Mouse (Mus musculus) forelimb bud, embryonic 11.5 days (tissue): ENCODE data around the gene Tbc1d2b.

Experiments
- DNase-seq: peaks from one replicate; pipeline ENCODE4 v3.0.0-alpha.2; 2012; ENCODE audit warnings: low read depth, low spot score

Tbc1d2b gene

GRCm38 (mm10) chr9:90172528-90173321 lies 97.9 kb downstream of the Tbc1d2b start:
- DNase-seq = no peak

DNA sequence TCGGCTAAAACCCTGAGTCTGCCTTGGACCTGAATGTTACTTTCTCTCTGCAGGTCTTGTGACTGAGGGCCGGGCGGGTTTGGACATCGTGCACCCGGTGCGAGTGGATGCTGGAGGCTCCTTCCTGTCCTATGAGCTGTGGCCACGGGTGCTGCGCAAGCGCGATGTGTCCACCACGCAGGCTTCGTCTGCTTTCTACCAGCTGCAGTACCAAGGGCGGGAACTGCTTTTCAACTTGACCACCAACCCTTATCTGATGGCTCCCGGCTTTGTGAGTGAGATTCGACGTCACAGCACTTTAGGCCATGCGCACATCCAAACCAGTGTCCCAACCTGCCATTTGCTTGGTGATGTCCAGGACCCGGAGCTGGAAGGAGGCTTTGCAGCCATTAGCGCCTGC lies 99.2 kb downstream of the Tbc1d2b start:
- DNase-seq = no peak

DNA sequence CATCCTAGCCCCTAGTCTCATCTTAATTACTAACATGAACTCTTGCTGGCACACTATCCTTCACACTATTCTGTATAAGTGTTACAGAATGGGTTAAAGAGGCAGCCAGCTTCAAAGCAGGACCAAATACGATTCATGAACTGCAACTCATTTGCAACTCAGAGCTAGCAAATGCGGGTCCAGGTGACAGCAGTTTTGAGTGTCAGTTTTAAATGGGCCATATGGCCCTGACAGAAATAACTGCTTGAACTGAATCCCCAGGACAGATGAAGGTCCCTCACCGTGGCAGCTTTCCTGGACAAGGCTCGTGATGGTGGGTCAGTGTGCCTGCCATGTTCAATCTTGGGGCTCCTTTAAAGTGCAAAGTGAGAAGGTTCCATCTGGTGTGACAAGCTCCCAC lies 100.6 kb downstream of the Tbc1d2b start:
- no peak for DNase-seq

DNA sequence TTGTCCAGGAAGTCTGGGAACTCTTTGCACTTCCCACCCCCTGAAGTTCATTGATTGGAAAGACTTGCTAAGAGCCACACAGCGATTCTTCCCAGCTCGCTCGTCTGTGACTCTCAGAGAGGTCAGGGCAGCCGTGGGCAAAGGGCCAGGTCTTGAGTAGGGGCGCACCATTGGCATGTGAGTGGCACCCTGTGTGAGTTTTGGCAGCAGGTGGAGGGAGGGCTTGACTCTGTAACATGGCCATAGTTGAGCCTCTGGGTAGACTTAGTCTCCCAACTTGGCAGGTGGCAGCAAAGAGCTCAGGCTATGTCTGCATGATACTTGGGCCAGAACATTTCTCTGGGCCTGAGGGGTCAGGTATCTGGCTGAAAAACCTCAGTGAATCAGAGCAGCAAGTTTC lies 104.0 kb downstream of the Tbc1d2b start:
- DNase-seq = no peak

GRCm38 (mm10) chr9:90165590-90165989 lies 105.0 kb downstream of the Tbc1d2b start:
- no peak for DNase-seq

GRCm38 (mm10) chr9:90164670-90165453 lies 105.7 kb downstream of the Tbc1d2b start:
- no peak for DNase-seq

DNA sequence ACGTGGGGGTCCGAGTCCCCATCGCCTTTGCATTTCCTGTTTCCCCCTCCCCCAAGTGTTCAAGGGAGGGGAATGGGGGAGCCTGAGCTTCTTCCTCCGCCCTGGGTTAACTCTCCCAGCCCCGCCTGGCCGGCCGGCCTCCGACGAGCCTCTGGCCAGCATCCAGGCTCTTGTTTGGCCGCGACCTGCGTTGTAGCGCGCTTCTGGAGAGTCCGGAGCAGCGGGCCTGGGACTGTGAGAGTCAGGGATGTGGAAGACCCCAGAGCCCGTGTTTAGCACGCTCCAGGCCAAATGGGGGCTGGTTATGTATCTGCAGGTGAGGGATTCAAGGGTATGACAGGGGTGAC lies 106.9 kb downstream of the Tbc1d2b start:
- DNase-seq = peak; percentile 18

DNA sequence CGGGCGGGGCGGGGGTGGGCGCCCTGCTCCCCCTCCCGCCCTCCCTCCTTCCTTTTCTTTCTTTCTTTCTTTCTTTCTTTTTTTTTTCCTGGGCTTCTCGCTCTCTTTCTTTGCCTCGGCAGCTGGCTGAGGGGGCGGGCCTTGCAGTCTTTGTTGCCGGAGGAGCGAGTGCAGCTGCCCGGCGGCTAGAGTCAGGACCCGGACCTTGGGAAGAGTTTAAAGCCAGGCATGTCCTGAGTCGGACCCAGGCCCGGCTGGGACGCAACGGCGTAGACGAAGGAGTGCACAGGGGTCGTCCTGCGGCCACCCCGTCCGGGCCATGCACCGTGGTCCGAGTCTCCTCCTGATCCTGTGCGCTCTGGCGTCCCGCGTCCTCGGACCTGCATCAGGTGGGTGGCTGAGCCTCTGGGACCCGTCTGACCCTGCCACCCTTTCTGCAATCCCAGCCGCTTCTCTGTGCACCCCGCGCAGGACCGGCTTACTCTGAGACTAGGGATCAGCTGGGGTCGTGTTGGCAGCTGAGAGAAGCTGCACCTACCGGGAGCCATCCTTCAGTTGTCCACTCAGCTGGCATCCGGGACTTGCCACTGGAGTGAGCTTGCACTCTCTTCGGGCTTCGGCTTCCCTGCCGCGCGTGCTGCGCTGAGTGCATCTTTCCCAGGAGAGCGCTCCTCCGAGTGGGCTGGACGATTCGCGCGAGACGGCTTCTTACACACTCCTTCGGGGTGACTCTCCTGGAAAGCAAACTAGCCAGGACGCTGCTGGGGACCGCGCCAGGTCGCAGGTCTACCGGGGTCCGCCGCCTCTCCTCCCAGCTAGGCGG lies 107.5 kb downstream of the Tbc1d2b start, which contains the start of gene Adamts7:
TSS of gene Adamts7 (plus strand) at position 144 of the 823 bp plus-strand sequence.
- DNase-seq = peak; percentile 55

DNA sequence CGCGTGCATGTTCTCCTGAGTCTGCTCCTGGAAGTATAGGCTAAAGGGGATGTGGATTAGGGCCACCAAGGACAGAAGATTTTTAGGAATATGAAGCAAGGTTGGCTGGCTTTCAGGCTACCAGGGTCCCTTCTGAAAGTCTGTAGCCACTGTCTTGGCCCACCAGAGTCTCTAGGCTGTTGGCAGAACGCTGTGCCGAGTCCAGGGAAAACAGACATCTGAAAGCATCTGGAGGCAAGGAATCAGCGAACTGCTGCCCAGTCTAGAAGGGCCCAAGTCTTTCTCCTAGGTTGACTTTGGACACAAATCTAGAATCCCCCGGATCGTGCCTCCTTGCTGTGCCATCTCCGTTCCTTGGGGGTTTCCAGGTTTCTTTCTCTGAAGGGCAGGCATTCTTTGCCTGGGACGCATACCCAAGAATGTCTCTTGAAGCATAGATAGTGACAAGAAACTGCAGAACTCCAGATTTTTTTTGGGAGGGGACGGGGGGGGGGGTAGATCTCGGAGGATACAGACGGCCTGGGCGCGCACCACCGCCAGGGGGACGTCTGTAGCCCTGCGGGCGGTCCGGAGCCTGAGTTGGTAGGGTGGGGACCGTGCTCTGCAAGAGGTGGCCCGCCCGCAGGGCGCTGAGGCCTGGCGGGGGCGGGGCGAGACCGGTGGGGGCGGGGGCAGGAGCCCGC lies 108.2 kb downstream of the Tbc1d2b start:
- peak; percentile 59 for DNase-seq
